Mouse (Mus musculus): Measurements from ENCODE around the gene Otol1.

Otol1 gene

DNA sequence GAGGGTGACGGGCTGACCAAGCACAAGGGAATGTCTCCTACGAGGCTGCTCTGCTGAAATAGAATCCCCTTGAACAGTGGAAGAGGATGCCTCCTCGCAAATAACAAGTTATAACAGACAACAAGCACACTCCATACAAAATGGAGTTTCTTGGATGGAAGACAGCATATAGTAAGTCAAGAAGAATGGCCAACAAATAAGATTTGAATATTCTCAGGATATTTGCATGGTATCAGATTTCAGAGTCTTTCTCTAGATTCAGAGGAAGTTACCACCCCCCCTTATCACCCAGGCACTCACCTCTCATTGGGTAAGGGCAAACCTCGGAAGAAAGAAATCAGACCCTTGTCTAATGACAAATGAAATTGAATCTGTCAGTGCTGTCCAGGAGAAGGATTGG is at the start of gene Otol1:
Gene Otol1 (plus strand): TSS at position 301 of the 400 bp plus-strand sequence.
- DNase-seq (ENCODE audit: low spot score in 2 of 2) = no peak

DNA sequence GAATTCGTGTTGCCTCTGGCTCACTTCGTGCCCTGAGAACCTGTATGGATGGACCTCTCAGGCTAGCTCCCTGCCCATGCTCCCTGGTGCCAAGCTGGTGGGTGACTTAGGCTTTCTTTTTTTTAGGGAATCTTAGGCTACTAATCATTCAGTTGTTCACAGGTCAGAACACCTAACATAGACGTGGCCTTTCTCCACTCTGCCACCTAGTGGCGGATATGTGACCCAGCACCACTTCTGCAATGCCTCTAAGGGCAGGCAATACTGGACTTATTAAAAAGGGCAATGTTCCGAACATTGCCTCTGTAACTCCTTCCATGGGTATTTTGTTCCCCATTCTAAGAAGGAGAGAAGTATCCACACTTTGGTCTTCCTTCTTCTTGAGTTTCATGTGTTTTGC is 45.2 kb upstream of the Otol1 start:
- DNase-seq (ENCODE audit: low spot score in 2 of 2) = peak in 1 of 2 experiments; percentile 10

DNA sequence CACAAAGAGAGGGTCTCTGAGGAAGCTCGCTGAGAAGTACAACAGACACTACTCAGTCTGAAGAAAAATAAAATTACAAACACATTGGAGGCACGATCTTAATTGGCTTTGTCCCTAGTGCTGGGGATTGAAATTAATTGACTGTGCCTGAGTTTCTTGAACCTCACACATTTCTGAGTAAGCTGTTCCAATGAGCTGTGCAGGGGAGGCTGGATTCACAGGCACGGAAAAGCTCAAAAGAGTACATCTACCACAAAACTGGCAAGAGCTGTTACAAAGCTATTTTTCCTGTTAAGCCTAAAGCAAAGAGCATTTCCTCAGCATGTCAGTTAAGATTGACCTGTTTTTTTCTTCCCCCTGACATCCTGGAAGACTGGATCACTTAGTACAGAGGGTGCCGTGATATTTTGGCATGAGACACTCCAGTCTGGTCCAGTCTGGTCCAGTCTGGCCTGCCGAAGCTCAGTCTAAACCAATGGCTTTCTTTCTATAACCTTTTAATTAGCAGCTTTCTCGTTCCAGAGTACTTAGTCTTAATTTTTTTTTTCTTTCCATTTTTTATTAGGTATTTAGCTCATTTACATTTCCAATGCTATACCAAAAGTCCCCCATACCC is 35.8 kb upstream of the Otol1 start:
- no peak for DNase-seq (ENCODE audit: low spot score in 2 of 2)

DNA sequence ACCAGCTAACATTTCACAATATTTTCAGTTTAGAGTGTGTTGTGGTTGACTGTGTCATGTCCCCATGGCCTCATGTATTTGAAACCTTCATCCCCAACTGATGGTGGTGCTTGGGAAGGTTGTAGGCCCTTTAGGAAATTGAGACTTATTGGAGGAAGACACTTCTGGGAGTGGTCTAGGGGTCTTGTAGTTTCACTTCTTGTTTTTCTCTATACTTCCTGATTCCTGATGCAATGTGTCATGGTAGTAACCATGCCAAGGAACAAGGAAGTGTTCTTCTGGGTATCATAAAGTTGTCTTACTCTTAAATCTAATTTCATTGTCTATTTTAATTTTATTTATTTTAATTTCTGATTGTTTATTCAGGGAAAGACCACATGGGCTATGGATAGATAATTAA is 29.3 kb upstream of the Otol1 start:
- no peak for DNase-seq (ENCODE audit: low spot score in 2 of 2)

DNA sequence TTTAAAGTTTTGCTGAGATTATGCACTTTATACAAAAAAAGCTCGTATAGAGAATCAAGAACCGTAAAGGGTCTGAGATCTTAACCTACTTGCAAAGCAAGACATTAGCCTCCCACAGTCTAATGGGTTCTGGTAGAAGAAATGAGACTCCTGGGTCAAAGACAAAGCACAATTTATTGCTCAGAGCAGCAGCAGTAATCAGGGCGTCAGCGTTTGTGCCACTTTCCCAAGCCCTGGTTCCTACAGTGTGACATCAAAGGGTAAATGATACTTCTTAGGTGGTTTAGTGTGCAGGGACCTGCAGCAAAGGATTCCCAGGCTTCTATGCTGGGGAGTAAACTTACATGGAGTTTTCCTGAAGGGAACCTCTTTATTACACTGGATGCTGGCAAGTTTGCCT is 13.6 kb upstream of the Otol1 start:
- no peak for DNase-seq (ENCODE audit: low spot score in 2 of 2)

DNA sequence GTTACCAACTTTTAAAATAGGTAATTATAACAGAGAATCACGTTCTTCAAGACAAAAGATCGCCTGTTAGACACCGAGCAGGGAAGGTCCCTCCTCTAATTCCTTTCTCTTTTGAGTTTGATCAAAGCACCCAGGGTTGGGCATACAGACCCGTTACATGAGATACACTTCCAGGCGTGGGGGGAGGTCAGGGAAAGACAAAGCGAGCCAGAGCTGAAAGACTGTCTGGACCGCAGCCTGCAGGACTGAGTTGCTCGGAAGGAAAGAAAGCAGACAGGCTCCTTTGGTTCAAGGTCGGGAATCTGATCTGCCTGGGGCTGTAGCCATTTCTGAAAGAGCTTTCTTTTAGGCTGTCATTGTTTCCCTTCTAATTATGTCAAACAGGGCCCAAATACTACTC is 5.9 kb upstream of the Otol1 start:
- DNase-seq (ENCODE audit: low spot score in 2 of 2) = no peak

DNA sequence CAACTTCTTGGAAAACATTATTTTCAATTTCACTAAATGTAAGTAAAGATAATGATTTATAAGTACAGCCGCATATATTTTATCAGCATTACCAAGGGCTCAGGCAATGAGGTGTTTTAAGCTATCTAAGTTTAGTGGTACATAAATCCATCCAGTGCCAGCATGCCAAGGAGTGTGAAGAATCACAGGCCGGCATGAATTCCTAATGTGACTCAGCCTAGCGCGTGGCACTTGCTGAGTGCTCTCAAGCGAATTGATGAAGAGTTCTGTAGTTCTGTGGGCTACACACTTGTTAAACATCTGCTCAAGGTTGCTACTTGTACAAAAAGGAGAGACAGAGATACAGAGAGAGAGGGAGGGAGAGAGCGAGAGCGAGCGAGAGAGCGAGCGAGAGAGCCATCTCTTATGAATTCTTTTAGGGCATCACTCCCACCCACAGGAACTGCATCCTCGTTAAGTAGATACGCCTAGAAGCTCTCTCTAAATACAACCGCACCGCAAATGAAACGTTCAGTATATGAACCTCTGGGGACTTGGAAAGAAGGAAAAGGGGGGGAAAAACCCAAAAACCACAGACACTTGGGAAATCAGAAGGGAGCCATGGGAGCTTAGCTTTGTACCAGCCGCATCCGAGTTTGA is 4.2 kb upstream of the Otol1 start:
- DNase-seq (ENCODE audit: low spot score in 2 of 2) = no peak

DNA sequence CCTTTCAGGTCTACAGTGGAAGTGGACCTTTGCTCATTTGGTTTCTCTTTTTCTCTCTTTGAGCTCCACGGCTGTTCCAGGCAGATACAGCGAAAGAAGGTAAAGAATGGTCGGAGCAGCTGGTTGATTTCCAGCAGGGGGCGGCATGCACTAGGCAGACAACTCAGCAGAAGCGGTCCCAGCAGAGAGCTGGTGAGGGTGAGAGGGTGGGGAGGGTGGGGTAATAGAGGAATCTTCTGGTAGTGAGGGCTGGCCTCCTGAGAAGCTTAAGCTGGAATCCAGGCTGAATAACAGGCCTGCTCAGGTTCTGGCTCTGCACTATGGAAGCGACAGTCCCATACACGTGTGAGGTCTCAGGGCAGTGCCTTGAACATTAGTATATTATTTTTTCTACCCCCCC is 3.5 kb upstream of the Otol1 start:
- DNase-seq (ENCODE audit: low spot score in 2 of 2) = no peak

DNA sequence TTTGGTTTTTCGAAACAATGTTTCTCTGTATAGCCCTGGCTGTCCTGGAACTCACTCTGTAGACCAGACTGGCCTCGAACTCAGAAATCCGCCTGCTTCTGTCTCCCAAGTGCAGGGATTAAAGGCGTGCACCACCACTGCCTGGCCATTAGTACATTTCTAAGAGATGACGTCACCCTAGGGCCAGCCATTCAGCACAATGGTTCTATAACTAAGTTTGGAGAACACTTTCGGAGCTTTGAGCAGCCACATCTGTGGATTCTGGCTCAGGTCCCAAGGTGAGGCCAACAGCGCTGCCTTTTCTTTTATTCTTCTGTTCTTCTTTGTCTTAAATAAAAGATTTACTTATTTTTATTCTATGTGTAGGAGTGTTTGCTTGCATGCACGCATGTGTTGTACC is 3.0 kb upstream of the Otol1 start:
- no peak for DNase-seq (ENCODE audit: low spot score in 2 of 2)

DNA sequence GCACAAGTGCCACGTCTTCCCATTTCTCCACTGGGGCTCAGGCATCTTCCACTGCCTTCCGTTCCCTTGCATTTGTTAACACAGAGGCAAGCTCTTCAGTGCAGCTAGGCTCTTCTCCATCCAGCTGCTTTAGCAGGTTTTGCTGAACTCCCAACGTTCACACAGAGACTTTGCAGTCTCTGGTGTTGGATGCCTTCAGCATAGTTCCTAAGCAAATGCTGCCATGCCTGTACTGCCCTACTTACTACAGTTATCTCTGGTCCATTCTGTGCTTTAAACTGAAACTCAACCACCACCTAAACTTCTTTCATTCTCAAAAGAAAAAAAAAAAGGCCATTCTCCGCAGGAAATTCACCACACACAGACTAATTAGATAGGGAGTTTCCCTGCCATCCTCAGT is 5.2 kb downstream of the Otol1 start:
- no peak for DNase-seq (ENCODE audit: low spot score in 2 of 2)

DNA sequence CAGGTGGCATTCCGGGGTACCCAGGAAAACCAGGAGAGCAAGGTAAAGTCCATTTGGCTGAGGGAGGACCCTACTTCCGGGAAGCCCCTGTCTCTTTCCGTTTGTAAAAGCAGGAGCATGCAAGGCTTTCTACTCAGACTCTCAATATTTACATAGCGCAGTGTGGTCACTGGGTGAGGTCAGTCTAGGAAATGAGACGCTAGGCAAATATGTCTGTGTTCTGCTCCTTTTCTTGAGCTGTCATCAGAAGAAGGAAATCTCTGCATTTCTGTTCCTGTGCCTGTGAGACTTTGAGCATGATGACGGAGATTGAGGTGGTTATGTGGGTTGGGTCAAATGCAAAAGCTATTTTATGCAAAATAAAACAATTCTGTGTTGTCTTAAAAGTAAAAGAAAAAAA is 19.2 kb downstream of the Otol1 start:
- no peak for DNase-seq (ENCODE audit: low spot score in 2 of 2)

DNA sequence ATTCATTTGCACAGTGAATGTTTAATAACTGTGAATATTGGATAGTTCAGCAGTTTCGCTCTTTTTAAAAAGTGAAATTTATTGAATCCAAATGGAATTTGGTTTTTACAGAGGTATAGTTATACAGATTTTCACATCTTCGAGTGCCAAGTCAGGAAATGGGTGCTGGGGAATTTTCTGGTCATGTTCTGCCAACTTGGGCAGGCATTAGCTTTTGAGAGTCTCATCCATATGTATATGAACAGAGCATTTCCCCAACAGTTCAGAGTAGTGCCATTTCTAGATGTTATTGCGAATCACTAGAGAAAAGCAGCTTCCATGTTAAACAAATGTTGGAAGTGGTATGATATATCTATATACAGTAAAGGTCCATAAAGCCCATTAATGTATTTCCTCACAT is 21.8 kb downstream of the Otol1 start:
- DNase-seq (ENCODE audit: low spot score in 2 of 2) = no peak

DNA sequence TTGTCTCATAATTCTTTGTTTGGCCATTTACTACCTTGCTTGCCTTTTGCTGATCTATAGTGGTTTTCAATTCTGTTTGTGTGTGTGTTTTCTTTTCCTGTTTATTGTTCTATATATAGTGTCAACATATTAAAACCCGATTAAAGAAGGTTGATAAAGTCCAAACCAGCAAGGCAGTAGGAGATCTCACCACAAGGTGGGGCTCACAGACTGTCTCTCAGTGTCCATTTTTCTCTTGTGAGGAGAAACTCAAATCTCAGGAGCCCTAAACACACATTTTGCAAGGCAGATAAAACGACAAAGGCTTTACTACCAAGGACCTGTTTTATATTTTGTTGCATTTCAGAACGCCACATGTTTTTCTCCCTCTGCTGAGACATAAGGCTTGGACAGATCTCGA is 28.2 kb downstream of the Otol1 start:
- DNase-seq (ENCODE audit: low spot score in 2 of 2) = no peak
